Mouse (Mus musculus) heart, postnatal 25 days (tissue): ENCODE measurements around the gene Atp5l. TPM values are rescaled to one million over a fixed set of nuclear protein-coding genes. Genes with fewer than 3 reads are reported as not detected.

Experiments
- DNase-seq: peaks from one replicate; pipeline ENCODE4 v3.0.0; 2022; ENCODE audit warnings: low spot score
- intact Hi-C: fragments of 180-260 bp; cut with DNase I; formaldehyde crosslinking; loops from one replicate; pipeline ENCODE4 v1.15.1; 2025
- total RNA-seq, 2 experiments: library from RNA; stranded (reverse); gene quantifications; 2 replicates each; pipeline ENCODE4 v1.2.3; 2021

Gene Atp5l
- total RNA-seq, 2 experiments from 2014 or later: 1,628 to 1,660 TPM

DNA sequence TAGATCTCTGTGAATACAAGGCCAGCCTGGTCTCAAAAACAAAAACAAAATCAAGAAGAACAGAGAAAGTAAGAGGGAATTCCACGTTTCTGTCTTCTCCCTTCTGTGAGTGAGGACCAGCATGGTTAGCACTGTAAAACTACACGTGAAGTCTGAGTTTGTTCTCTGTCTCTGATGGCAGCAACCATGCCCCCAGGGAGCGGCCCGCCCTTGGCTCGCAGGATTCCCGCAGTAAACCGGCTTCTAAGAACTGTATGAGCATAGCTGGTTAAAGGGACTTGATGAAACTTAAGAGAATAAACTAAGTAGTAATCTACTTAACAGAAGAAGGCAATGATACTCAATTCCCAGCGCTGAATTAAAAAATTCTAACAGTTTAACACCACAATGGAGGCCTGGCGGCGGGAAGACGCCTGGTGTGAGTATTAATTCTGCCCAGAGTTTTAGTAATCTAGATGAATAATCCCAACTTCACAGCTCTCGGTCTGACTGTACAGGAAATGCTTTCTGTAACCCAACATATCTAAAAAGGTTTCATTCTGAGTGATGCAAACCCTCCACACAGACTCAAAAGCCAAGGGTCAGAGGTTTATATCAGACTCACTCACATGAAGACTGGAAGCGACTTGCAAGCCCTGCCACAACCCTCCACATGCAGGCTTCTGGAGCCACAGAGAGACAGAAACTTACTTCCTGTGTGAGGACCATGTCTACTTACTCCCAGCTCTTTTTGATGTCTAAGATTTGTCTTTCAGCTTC is 52.0 kb downstream of the Atp5l start:
- intact Hi-C loops: no loop called here
- DNase-seq: no peak

DNA sequence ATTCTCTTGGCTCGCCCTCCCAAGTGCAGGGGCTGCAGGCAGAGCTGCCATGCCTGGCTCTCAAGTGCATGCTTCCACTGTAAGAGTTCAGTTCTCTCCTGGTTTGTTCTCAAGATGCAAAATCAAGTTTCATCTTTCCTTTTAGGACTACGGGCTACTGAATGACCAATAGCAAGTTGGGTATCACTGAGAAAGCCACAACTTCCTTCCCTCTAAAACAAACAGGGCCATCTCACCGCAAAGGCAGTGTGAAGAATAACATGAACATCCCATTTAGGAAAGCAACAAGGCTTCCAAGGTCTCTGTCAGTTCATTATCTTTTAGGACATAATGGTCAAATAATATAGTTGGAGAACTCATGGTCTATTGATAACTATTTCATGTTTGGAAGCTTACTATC is 52.9 kb downstream of the Atp5l start:
- DNase-seq: no peak
- intact Hi-C loops: no loop called here

DNA sequence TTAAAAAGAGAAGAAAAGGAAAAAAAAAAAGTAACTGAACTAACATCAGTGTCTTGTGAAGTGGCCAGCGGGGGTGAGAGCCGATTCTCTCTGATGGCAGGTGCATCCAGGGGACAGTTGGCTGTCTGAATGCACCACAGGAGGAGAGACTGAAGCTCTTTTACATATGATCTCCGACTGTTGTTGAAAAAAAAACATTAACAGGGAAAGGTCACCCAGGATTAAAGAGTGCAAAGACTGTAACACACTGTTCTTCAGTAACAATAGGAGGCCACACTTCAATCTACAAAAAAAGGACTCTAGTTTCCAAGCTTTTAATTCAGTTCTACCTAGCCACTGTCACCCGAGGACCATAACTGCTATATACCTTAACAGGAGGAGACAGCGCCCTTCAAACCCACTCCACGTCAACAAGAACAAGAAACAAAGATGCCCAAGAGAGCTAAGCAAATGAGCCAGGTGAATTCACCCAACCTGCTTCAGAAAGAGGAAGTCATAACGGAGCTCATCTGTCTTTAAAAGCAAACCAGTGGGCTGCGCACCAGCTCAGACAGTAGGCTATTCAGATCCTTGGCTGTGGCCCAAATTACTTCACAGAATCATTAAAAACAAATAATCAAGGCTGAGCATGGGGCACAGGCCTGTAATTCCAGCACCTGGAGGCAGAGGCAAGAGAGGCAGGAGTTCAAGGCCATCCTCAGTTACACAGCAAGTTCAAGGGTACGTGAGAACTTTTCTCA is 53.9 kb downstream of the Atp5l start:
- intact Hi-C loops: no loop called here
- no peak for DNase-seq

Other genes starting within 250 kb of the Atp5l start
- not detected for gene Treh, start 247.5 kb downstream of the Atp5l start, total RNA-seq
- gene Phldb1, start 185.5 kb downstream of the Atp5l start, total RNA-seq: 100 to 1,000 TPM; 115 to 121 TPM
- gene Arcn1, start 152.9 kb downstream of the Atp5l start, total RNA-seq: 10 to 100 TPM; 85.4 to 85.5 TPM
- gene Ift46, start 152.8 kb downstream of the Atp5l start, total RNA-seq: 10 to 100 TPM; 32.0 to 39.5 TPM
- gene Tmem25, start 121.4 kb downstream of the Atp5l start, total RNA-seq: 10 to 100 TPM; 13.4 to 15.1 TPM
- gene Ttc36, start 117.7 kb downstream of the Atp5l start, total RNA-seq: under 1 TPM; 0.34 to 0.61 TPM
- 10 to 100 TPM; 23.2 to 28.1 TPM for gene Kmt2a, start 39.4 kb downstream of the Atp5l start, total RNA-seq
- 10 to 100 TPM; 37.4 to 38.3 TPM for gene Ube4a, start 44.9 kb upstream of the Atp5l start, total RNA-seq
- gene Cd3g, start 59.7 kb upstream of the Atp5l start, total RNA-seq: not detected
- under 1 TPM; 0.16 to 0.34 TPM for gene Cd3d, start 61.0 kb upstream of the Atp5l start, total RNA-seq
- under 1 TPM; 0.36 to 0.57 TPM for gene Cd3e, start 88.9 kb upstream of the Atp5l start, total RNA-seq
- 1 to 10 TPM in 1 of 2 experiments, under 1 TPM in 1; 0.81 to 1.0 TPM for gene Mpzl2, start 119.1 kb upstream of the Atp5l start, total RNA-seq
- gene Mpzl3, start 134.4 kb upstream of the Atp5l start, total RNA-seq: 1 to 10 TPM; 1.5 to 2.6 TPM
- under 1 TPM; 0.26 to 0.84 TPM for gene Jaml, start 158.4 kb upstream of the Atp5l start, total RNA-seq
- gene Scn2b, start 197.0 kb upstream of the Atp5l start, total RNA-seq: 1 to 10 TPM; 1.1 TPM
- 1 to 10 TPM; 2.5 to 2.8 TPM for gene Scn4b, start 217.7 kb upstream of the Atp5l start, total RNA-seq